Mouse (Mus musculus) thymus, postnatal 4 days (tissue): ENCODE measurements around the gene Msh2.
"Not testable (repeated sequence)": the region's sequence is repeated elsewhere in the genome, so short reads cannot be mapped to it uniquely, and the experiment has no call there.

ENCODE experiments used
- DNase-seq: peaks from one replicate; pipeline ENCODE4 v3.0.0; 2021

The Msh2 gene

GRCm38 (mm10) chr17:87671890-87672660 lies at the start of gene Msh2:
Gene Msh2, plus strand, starts transcription at chr17:87672330.
- peak; percentile 99 for DNase-seq

- no peak for DNase-seq
These were observed 46.5 kb upstream of the Msh2 start for GRCm38 (mm10) chr17:87625510-87626086.

- no peak for DNase-seq
These were observed 44.0 kb upstream of the Msh2 start for GRCm38 (mm10) chr17:87628144-87628543.

GRCm38 (mm10) chr17:87628706-87629105 lies 43.4 kb upstream of the Msh2 start:
- no peak for DNase-seq

GRCm38 (mm10) chr17:87637056-87637389 lies 35.1 kb upstream of the Msh2 start:
- DNase-seq: peak; percentile 65

GRCm38 (mm10) chr17:87639242-87639641 lies 32.9 kb upstream of the Msh2 start:
- DNase-seq: no peak

- no peak for DNase-seq
These were observed 31.9 kb upstream of the Msh2 start for GRCm38 (mm10) chr17:87640272-87640671.

- no peak for DNase-seq
These were observed 31.1 kb upstream of the Msh2 start for GRCm38 (mm10) chr17:87641006-87641405.

- no peak for DNase-seq
These were observed 29.4 kb upstream of the Msh2 start for GRCm38 (mm10) chr17:87642744-87643143.

GRCm38 (mm10) chr17:87655616-87656015 lies 16.5 kb upstream of the Msh2 start:
- DNase-seq: not testable (repeated sequence)

- DNase-seq: not testable (repeated sequence)
These were observed 10.1 kb upstream of the Msh2 start for GRCm38 (mm10) chr17:87661958-87662573.

GRCm38 (mm10) chr17:87664238-87664637 lies 7.9 kb upstream of the Msh2 start:
- no peak for DNase-seq

- peak; percentile 82 for DNase-seq
These were observed 6.9 kb upstream of the Msh2 start for GRCm38 (mm10) chr17:87665066-87665822.

- DNase-seq: peak; percentile 72
These were observed 652 bp downstream of the Msh2 start for GRCm38 (mm10) chr17:87672677-87673286.

GRCm38 (mm10) chr17:87676916-87677474 lies 4.9 kb downstream of the Msh2 start:
- not testable (repeated sequence) for DNase-seq

GRCm38 (mm10) chr17:87677656-87678055 lies 5.5 kb downstream of the Msh2 start:
- no peak for DNase-seq

- DNase-seq: no peak
These were observed 17.1 kb downstream of the Msh2 start for GRCm38 (mm10) chr17:87689217-87689616.

- DNase-seq: peak; percentile 80
These were observed 19.8 kb downstream of the Msh2 start for GRCm38 (mm10) chr17:87691958-87692357.

- no peak for DNase-seq
These were observed 23.8 kb downstream of the Msh2 start for GRCm38 (mm10) chr17:87695874-87696465.

- DNase-seq: no peak
These were observed 24.7 kb downstream of the Msh2 start for GRCm38 (mm10) chr17:87696814-87697213.

GRCm38 (mm10) chr17:87698996-87699765 lies 27.1 kb downstream of the Msh2 start:
- no peak for DNase-seq
